Mouse (Mus musculus): ENCODE measurements around the gene Abcc3. TPM values are rescaled to one million over a fixed set of nuclear protein-coding genes. Genes with fewer than 3 reads are reported as not detected.
A peak's percentile ranks its signal among the peaks of the same experiment; 100 is the strongest.

Gene Abcc3
- polyA plus RNA-seq, 1 experiment from 2014 or later: 1.5 TPM

GRCm38 (mm10) chr11:94330211-94330610 lies 62.6 kb downstream of the Abcc3 start:
- Histone ChIP-seq H3K36me3 (peaks cover 1% of the 10 kb centered on the region; the same call in 1 of the 2 replicates), H3K4me3 (replicated peaks) (no peak overlapping the region), H3K27me3 (replicated peaks) (no peaks in the 10 kb centered on the region), H3K9me3 (no peaks in the 10 kb centered on the region), H3K9ac (no peak overlapping the region), H3K27ac (peak overlapping the region; percentile 79), H3K4me1 (replicated peaks) (peaks cover 15% of the 10 kb centered on the region), H3K4me2 (replicated peaks) (peak overlapping the region; percentile 7; the same call in 1 of the 2 replicates)
- no peak for ATAC-seq
- 93% methylated on average over 3 of the region's 3 CpGs for WGBS

GRCm38 (mm10) chr11:94329270-94329891 lies 63.4 kb downstream of the Abcc3 start:
- Histone ChIP-seq H3K9ac (no peak overlapping the region), H3K4me3 (replicated peaks) (no peak overlapping the region), H3K27me3 (replicated peaks) (no peaks in the 10 kb centered on the region), H3K9me3 (no peaks in the 10 kb centered on the region), H3K36me3 (no peaks in the 10 kb centered on the region), H3K4me1 (replicated peaks) (peaks cover 15% of the 10 kb centered on the region), H3K4me2 (replicated peaks) (peak overlapping the region; percentile 77), H3K27ac (no peak overlapping the region)
- ATAC-seq: no peak
- 55% methylated on average over 4 of the region's 4 CpGs for WGBS

- Histone ChIP-seq H3K4me1 (replicated peaks) (peaks cover 15% of the 10 kb centered on the region), H3K4me2 (replicated peaks) (peak overlapping the region; percentile 77), H3K9ac (peak overlapping the region; percentile 93), H3K36me3 (no peaks in the 10 kb centered on the region), H3K27ac (peak overlapping the region; percentile 98), H3K27me3 (replicated peaks) (no peaks in the 10 kb centered on the region), H3K4me3 (replicated peaks) (peak overlapping the region; percentile 78), H3K9me3 (no peaks in the 10 kb centered on the region)
- ATAC-seq: no peak; the same call in 1 of the 2 replicates
- 3% methylated on average over 10 of the region's 10 CpGs for WGBS
Measured at GRCm38 (mm10) chr11:94328644-94329025, 64.2 kb downstream of the Abcc3 start.

- Histone ChIP-seq H3K4me2 (replicated peaks) (peak within 1 kb of the TSS; percentile 77), H3K27ac (peak within 1 kb of the TSS; percentile 98), H3K4me1 (replicated peaks) (peaks cover 15% of the 10 kb centered on the region), H3K36me3 (no peaks in the 10 kb centered on the region), H3K27me3 (replicated peaks) (no peaks in the 10 kb centered on the region), H3K9me3 (no peaks in the 10 kb centered on the region), H3K4me3 (replicated peaks) (peak within 1 kb of the TSS; percentile 78), H3K9ac (peak within 1 kb of the TSS; percentile 93)
- WGBS: under 1% methylated on average over 62 of the region's 78 CpGs
- peak; percentile 89 for ATAC-seq
Measured at GRCm38 (mm10) chr11:94327693-94328643, 64.8 kb downstream of the Abcc3 start, which contains the start of gene Ankrd40. Gene Ankrd40, plus strand, starts transcription at chr11:94328001.

GRCm38 (mm10) chr11:94326961-94327411 lies 65.8 kb downstream of the Abcc3 start:
- Histone ChIP-seq H3K36me3 (no peaks in the 10 kb centered on the region), H3K4me1 (replicated peaks) (peaks cover 15% of the 10 kb centered on the region), H3K27me3 (replicated peaks) (no peaks in the 10 kb centered on the region), H3K4me3 (replicated peaks) (peak overlapping the region; percentile 18), H3K9ac (peak overlapping the region; percentile 34), H3K4me2 (replicated peaks) (peak overlapping the region; percentile 77), H3K27ac (peak overlapping the region; percentile 98), H3K9me3 (no peaks in the 10 kb centered on the region)
- 4% methylated on average over 10 of the region's 10 CpGs for WGBS
- no peak for ATAC-seq

GRCm38 (mm10) chr11:94324618-94325017 lies 68.2 kb downstream of the Abcc3 start:
- Histone ChIP-seq H3K27me3 (replicated peaks) (no peaks in the 10 kb centered on the region), H3K4me3 (replicated peaks) (no peak overlapping the region), H3K27ac (no peak overlapping the region), H3K36me3 (no peaks in the 10 kb centered on the region), H3K9me3 (no peaks in the 10 kb centered on the region), H3K4me2 (replicated peaks) (no peak overlapping the region), H3K4me1 (replicated peaks) (peaks cover 11% of the 10 kb centered on the region), H3K9ac (no peak overlapping the region)
- WGBS: 90% methylated on average over 5 of the region's 5 CpGs
- no peak for ATAC-seq

- peaks cover 10% of the 10 kb centered on the region for H3K4me1 ChIP-seq (replicated peaks)
- H3K27me3 ChIP-seq (replicated peaks): no peaks in the 10 kb centered on the region
- no peak overlapping the region for H3K27ac ChIP-seq
- no peak for ATAC-seq
- no peaks in the 10 kb centered on the region for H3K36me3 ChIP-seq
- no peak overlapping the region for H3K9ac ChIP-seq
- 80% methylated on average over 5 of the region's 5 CpGs for WGBS
- H3K9me3 ChIP-seq: no peaks in the 10 kb centered on the region
- H3K4me2 ChIP-seq (replicated peaks): no peak overlapping the region
- H3K4me3 ChIP-seq (replicated peaks): no peak overlapping the region
Measured at GRCm38 (mm10) chr11:94323271-94323925, 69.4 kb downstream of the Abcc3 start.

- H3K36me3 ChIP-seq: no peaks in the 10 kb centered on the region
- no peaks in the 10 kb centered on the region for H3K27me3 ChIP-seq (replicated peaks)
- H3K4me1 ChIP-seq (replicated peaks): peaks cover 14% of the 10 kb centered on the region
- peak overlapping the region; percentile 100 for H3K9ac ChIP-seq
- H3K4me2 ChIP-seq (replicated peaks): peak overlapping the region; percentile 61
- peak overlapping the region; percentile 97 for H3K27ac ChIP-seq
- no peak for ATAC-seq
- WGBS: 30% methylated on average over 5 of the region's 5 CpGs
- H3K4me3 ChIP-seq (replicated peaks): peak overlapping the region; percentile 100
- no peaks in the 10 kb centered on the region for H3K9me3 ChIP-seq
Measured at GRCm38 (mm10) chr11:94322636-94323035, 70.2 kb downstream of the Abcc3 start.

GRCm38 (mm10) chr11:94321931-94322400 lies 70.8 kb downstream of the Abcc3 start, which contains the start of gene Luc7l3:
Gene Luc7l3, minus strand, starts transcription at chr11:94321988.
- Histone ChIP-seq H3K36me3 (no peaks in the 10 kb centered on the region), H3K27ac (peak within 1 kb of the TSS; percentile 97), H3K4me3 (replicated peaks) (peak within 1 kb of the TSS; percentile 100), H3K9me3 (no peaks in the 10 kb centered on the region), H3K4me1 (replicated peaks) (peaks cover 15% of the 10 kb centered on the region), H3K9ac (peak within 1 kb of the TSS; percentile 100), H3K4me2 (replicated peaks) (peak within 1 kb of the TSS; percentile 65), H3K27me3 (replicated peaks) (no peaks in the 10 kb centered on the region)
- peak; percentile 97 for ATAC-seq
- WGBS: 0% methylated on average over 36 of the region's 36 CpGs

GRCm38 (mm10) chr11:94320969-94321930 lies 71.5 kb downstream of the Abcc3 start:
- Histone ChIP-seq H3K4me1 (replicated peaks) (peaks cover 15% of the 10 kb centered on the region), H3K27ac (peak overlapping the region; percentile 97), H3K27me3 (replicated peaks) (no peaks in the 10 kb centered on the region), H3K36me3 (no peaks in the 10 kb centered on the region), H3K9ac (peak overlapping the region; percentile 100), H3K4me2 (replicated peaks) (peak overlapping the region; percentile 65), H3K9me3 (no peaks in the 10 kb centered on the region), H3K4me3 (replicated peaks) (peak overlapping the region; percentile 100)
- peak; percentile 71 for ATAC-seq
- WGBS: under 1% methylated on average over 67 of the region's 67 CpGs

- no peak overlapping the region for H3K4me3 ChIP-seq (replicated peaks)
- no peaks in the 10 kb centered on the region for H3K27me3 ChIP-seq (replicated peaks)
- no peak overlapping the region for H3K4me2 ChIP-seq (replicated peaks)
- 85% methylated on average over 5 of the region's 5 CpGs for WGBS
- H3K9me3 ChIP-seq: no peaks in the 10 kb centered on the region
- H3K36me3 ChIP-seq: no peaks in the 10 kb centered on the region
- ATAC-seq: no peak
- no peak overlapping the region for H3K9ac ChIP-seq
- H3K4me1 ChIP-seq (replicated peaks): peaks cover 28% of the 10 kb centered on the region
- no peak overlapping the region for H3K27ac ChIP-seq
Measured at GRCm38 (mm10) chr11:94318056-94318455, 74.7 kb downstream of the Abcc3 start.
